Mouse (Mus musculus) liver, postnatal 0 days (tissue): ENCODE data around the gene Sema3f.

Experiments used
- CTCF ChIP-seq: sonication (generic); IDR thresholded peaks from 2 replicates; pipeline ENCODE4 v1.5.1; 2016; ENCODE audit warnings: antibody characterized with exemption, low read depth
- EP300 ChIP-seq: IDR thresholded peaks from 2 replicates; pipeline ENCODE4 v1.6.1; 2016; ENCODE audit warnings: antibody characterized with exemption, low read depth, mild to moderate bottlenecking

- no peak for TF ChIP-seq CTCF
- no peak for TF ChIP-seq EP300
Measured at GRCm38 (mm10) chr9:107654585-107654984, 55.7 kb downstream of the Sema3f start.
